Mouse (Mus musculus) stomach, embryonic 15.5 days (tissue): Measurements from ENCODE around the gene Tbxas1. TPM values are rescaled to one million over a fixed set of nuclear protein-coding genes. Genes with fewer than 3 reads are reported as not detected.

ENCODE experiments used
- ATAC-seq: fragments of 200-750 bp; cut with Nextera tagmentation; 2 replicates; pipeline ENCODE4 v1.8.0; 2017; ENCODE audit warnings: low read depth, moderate number of reproducible peaks, moderate TSS enrichment; ENCODE audit not compliant: insufficient read depth, low FRiP score
- H3K27ac ChIP-seq: fragments of 300-500 bp; sonication (generic); 2 replicates; pipeline ENCODE4 v1.5.1; 2015; ENCODE audit warnings: mild to moderate bottlenecking, inconsistent platforms
- H3K27me3 ChIP-seq: fragments of 300-500 bp; sonication (generic); replicated peaks from 2 replicates; pipeline ENCODE4 v1.6.1; 2015; ENCODE audit warnings: inconsistent platforms
- H3K36me3 ChIP-seq: fragments of 300-500 bp; sonication (generic); 2 replicates; pipeline ENCODE4 v1.6.1; 2015; ENCODE audit warnings: inconsistent platforms
- H3K4me1 ChIP-seq: fragments of 300-500 bp; sonication (generic); 2 replicates; pipeline ENCODE4 v1.6.1; 2015; ENCODE audit warnings: inconsistent platforms
- H3K4me2 ChIP-seq: fragments of 300-500 bp; sonication (generic); 2 replicates; pipeline ENCODE4 v1.6.1; 2015; ENCODE audit warnings: mild to moderate bottlenecking, inconsistent platforms
- H3K4me3 ChIP-seq: fragments of 300-500 bp; sonication (generic); replicated peaks from 2 replicates; pipeline ENCODE4 v1.5.1; 2015; ENCODE audit warnings: inconsistent platforms
- H3K9ac ChIP-seq: fragments of 300-500 bp; sonication (generic); 2 replicates; pipeline ENCODE4 v1.6.1; 2015; ENCODE audit warnings: inconsistent platforms
- H3K9me3 ChIP-seq: fragments of 300-500 bp; sonication (generic); 2 replicates; pipeline ENCODE4 v1.6.1; 2016; ENCODE audit warnings: inconsistent platforms
- WGBS: fragments of 180-500 bp; shearing (Covaris S2); methylation state at CpG from one replicate; pipeline ENCODE4 v1.1.7; 2015; 5-methylcytosine and 5-hydroxymethylcytosine counted together
- polyA plus RNA-seq: library from polyadenylated mRNA; unstranded; fragments of >200 nt; fragmentation: Nextera tagmentation; extraction: Ambion mirVana; gene quantifications from 2 replicates; pipeline ENCODE4 v1.2.1, GENCODE M21; 2015

The Tbxas1 gene
- polyA plus RNA-seq, 1 experiment from 2014 or later: 3.4 TPM

- H3K4me2 ChIP-seq: no peak overlapping the region
- no peak overlapping the region for H3K9ac ChIP-seq
- ATAC-seq: no peak
- WGBS: 32% methylated on average over 3 of the region's 3 CpGs
- H3K36me3 ChIP-seq: no peaks in the 10 kb centered on the region
- no peaks in the 10 kb centered on the region for H3K9me3 ChIP-seq
- H3K27ac ChIP-seq: no peak overlapping the region
- no peaks in the 10 kb centered on the region for H3K27me3 ChIP-seq
- H3K4me3 ChIP-seq: no peak overlapping the region
- peaks cover 9% of the 10 kb centered on the region for H3K4me1 ChIP-seq
Observed at GRCm38 (mm10) chr6:38863595-38863994, 11.6 kb upstream of the Tbxas1 start.

GRCm38 (mm10) chr6:38865805-38866204, 9.4 kb upstream of the Tbxas1 start:
- no peak overlapping the region for H3K9ac ChIP-seq
- no peaks in the 10 kb centered on the region for H3K9me3 ChIP-seq
- no peak overlapping the region for H3K4me2 ChIP-seq
- ATAC-seq: no peak
- H3K27ac ChIP-seq: no peak overlapping the region
- no peaks in the 10 kb centered on the region for H3K27me3 ChIP-seq
- no peak overlapping the region for H3K4me3 ChIP-seq
- peaks cover 15% of the 10 kb centered on the region for H3K4me1 ChIP-seq
- H3K36me3 ChIP-seq: 0 out of 2 replicates have a peak, but pooled peaks cover 4% of the 10 kb centered on the region

GRCm38 (mm10) chr6:38866357-38866756, 8.8 kb upstream of the Tbxas1 start:
- ATAC-seq: no peak
- Histone ChIP-seq H3K27me3 (no peaks in the 10 kb centered on the region), H3K4me3 (no peak overlapping the region), H3K4me2 (no peak overlapping the region), H3K36me3 (0 out of 2 replicates have a peak, but pooled peaks cover 4% of the 10 kb centered on the region), H3K9ac (no peak overlapping the region), H3K27ac (no peak overlapping the region), H3K9me3 (no peaks in the 10 kb centered on the region), H3K4me1 (peaks cover 15% of the 10 kb centered on the region)
- 79% methylated on average over 1 of the region's 1 CpGs for WGBS

GRCm38 (mm10) chr6:38866761-38867160, 8.4 kb upstream of the Tbxas1 start:
- WGBS: 67% methylated on average over 2 of the region's 2 CpGs
- Histone ChIP-seq H3K27ac (no peak overlapping the region), H3K36me3 (0 out of 2 replicates have a peak, but pooled peaks cover 4% of the 10 kb centered on the region), H3K9ac (no peak overlapping the region), H3K9me3 (no peaks in the 10 kb centered on the region), H3K27me3 (no peaks in the 10 kb centered on the region), H3K4me3 (no peak overlapping the region), H3K4me2 (no peak overlapping the region), H3K4me1 (peaks cover 19% of the 10 kb centered on the region)
- no peak for ATAC-seq

- no peak for ATAC-seq
- Histone ChIP-seq H3K27me3 (no peaks in the 10 kb centered on the region), H3K4me2 (no peak overlapping the region), H3K36me3 (0 out of 2 replicates have a peak, but pooled peaks cover 4% of the 10 kb centered on the region), H3K4me1 (peaks cover 22% of the 10 kb centered on the region), H3K9ac (no peak overlapping the region), H3K9me3 (no peaks in the 10 kb centered on the region), H3K27ac (no peak overlapping the region), H3K4me3 (no peak overlapping the region)
- 54% methylated on average over 1 of the region's 1 CpGs for WGBS
Observed at GRCm38 (mm10) chr6:38867291-38867690, 7.9 kb upstream of the Tbxas1 start.

GRCm38 (mm10) chr6:38868974-38869373, 6.2 kb upstream of the Tbxas1 start:
- no peak overlapping the region for H3K4me3 ChIP-seq
- H3K27ac ChIP-seq: no peak overlapping the region
- WGBS: 82% methylated on average over 1 of the region's 1 CpGs
- no peak overlapping the region for H3K4me2 ChIP-seq
- H3K9me3 ChIP-seq: no peaks in the 10 kb centered on the region
- no peak for ATAC-seq
- H3K4me1 ChIP-seq: peaks cover 30% of the 10 kb centered on the region
- H3K36me3 ChIP-seq: 0 out of 2 replicates have a peak, but pooled peaks cover 4% of the 10 kb centered on the region
- no peak overlapping the region for H3K9ac ChIP-seq
- H3K27me3 ChIP-seq: no peaks in the 10 kb centered on the region

- Histone ChIP-seq H3K9me3 (no peaks in the 10 kb centered on the region), H3K4me3 (no peak overlapping the region), H3K4me1 (peaks cover 29% of the 10 kb centered on the region), H3K4me2 (no peak overlapping the region), H3K27me3 (no peaks in the 10 kb centered on the region), H3K9ac (no peak overlapping the region), H3K27ac (no peak overlapping the region), H3K36me3 (0 out of 2 replicates have a peak, but pooled peaks cover 4% of the 10 kb centered on the region)
- no peak for ATAC-seq
- 59% methylated on average over 2 of the region's 2 CpGs for WGBS
Observed at GRCm38 (mm10) chr6:38870070-38870469, 5.1 kb upstream of the Tbxas1 start.

- ATAC-seq: no peak
- Histone ChIP-seq H3K4me1 (peaks cover 24% of the 10 kb centered on the region), H3K27me3 (no peaks in the 10 kb centered on the region), H3K27ac (no peak overlapping the region), H3K9ac (no peak overlapping the region), H3K4me2 (no peak overlapping the region), H3K36me3 (0 out of 2 replicates have a peak, but pooled peaks cover 4% of the 10 kb centered on the region), H3K4me3 (no peak overlapping the region), H3K9me3 (no peaks in the 10 kb centered on the region)
- WGBS: 29% methylated on average over 7 of the region's 7 CpGs
Observed at GRCm38 (mm10) chr6:38871051-38871450, 4.2 kb upstream of the Tbxas1 start.

- Histone ChIP-seq H3K9me3 (no peaks in the 10 kb centered on the region), H3K27me3 (no peaks in the 10 kb centered on the region), H3K9ac (no peak overlapping the region), H3K4me1 (peaks cover 28% of the 10 kb centered on the region), H3K4me2 (peak overlapping the region; percentile 53), H3K27ac (peak overlapping the region; percentile 13; the same call in 1 of the 2 replicates), H3K4me3 (peak overlapping the region; percentile 99), H3K36me3 (0 out of 2 replicates have a peak, but pooled peaks cover 4% of the 10 kb centered on the region)
- no peak for ATAC-seq
- WGBS: 61% methylated on average over 1 of the region's 1 CpGs
Observed at GRCm38 (mm10) chr6:38873316-38873715, 1.9 kb upstream of the Tbxas1 start.

GRCm38 (mm10) chr6:38874035-38874434, 1.2 kb upstream of the Tbxas1 start:
- 0 out of 2 replicates have a peak, but pooled peaks cover 4% of the 10 kb centered on the region for H3K36me3 ChIP-seq
- peak overlapping the region; percentile 99 for H3K4me3 ChIP-seq
- H3K9me3 ChIP-seq: no peaks in the 10 kb centered on the region
- H3K4me2 ChIP-seq: peak overlapping the region; percentile 53
- no peaks in the 10 kb centered on the region for H3K27me3 ChIP-seq
- ATAC-seq: no peak
- 8% methylated on average over 8 of the region's 8 CpGs for WGBS
- peak overlapping the region; percentile 97; the same call in 1 of the 2 replicates for H3K27ac ChIP-seq
- H3K9ac ChIP-seq: no peak overlapping the region; the same call in 1 of the 2 replicates
- peaks cover 28% of the 10 kb centered on the region for H3K4me1 ChIP-seq

GRCm38 (mm10) chr6:38874565-38875257, 493 bp upstream of the Tbxas1 start:
- peak overlapping the region; percentile 53 for H3K4me2 ChIP-seq
- no peaks in the 10 kb centered on the region for H3K27me3 ChIP-seq
- H3K9me3 ChIP-seq: no peaks in the 10 kb centered on the region
- ATAC-seq: no peak
- H3K27ac ChIP-seq: peak overlapping the region; percentile 97
- WGBS: under 1% methylated on average over 23 of the region's 23 CpGs
- peaks cover 28% of the 10 kb centered on the region for H3K4me1 ChIP-seq
- H3K36me3 ChIP-seq: 0 out of 2 replicates have a peak, but pooled peaks cover 4% of the 10 kb centered on the region
- H3K9ac ChIP-seq: peak overlapping the region; percentile 99; the same call in 1 of the 2 replicates
- H3K4me3 ChIP-seq: peak overlapping the region; percentile 99

GRCm38 (mm10) chr6:38876071-38876911, 1.1 kb downstream of the Tbxas1 start, which contains the start of gene Hipk2:
Gene Hipk2 (minus strand): TSS chr6:38876165.
- Histone ChIP-seq H3K4me2 (peak within 1 kb of the TSS; percentile 68), H3K9me3 (no peaks in the 10 kb centered on the region), H3K4me3 (peak within 1 kb of the TSS; percentile 99), H3K36me3 (no peaks in the 10 kb centered on the region), H3K4me1 (peaks cover 22% of the 10 kb centered on the region), H3K9ac (peak within 1 kb of the TSS; percentile 99), H3K27ac (peak within 1 kb of the TSS; percentile 97), H3K27me3 (no peaks in the 10 kb centered on the region)
- WGBS: under 1% methylated on average over 78 of the region's 108 CpGs
- peak; percentile 92 for ATAC-seq
